Mouse (Mus musculus): ENCODE data around the gene Gm28710.

DNA sequence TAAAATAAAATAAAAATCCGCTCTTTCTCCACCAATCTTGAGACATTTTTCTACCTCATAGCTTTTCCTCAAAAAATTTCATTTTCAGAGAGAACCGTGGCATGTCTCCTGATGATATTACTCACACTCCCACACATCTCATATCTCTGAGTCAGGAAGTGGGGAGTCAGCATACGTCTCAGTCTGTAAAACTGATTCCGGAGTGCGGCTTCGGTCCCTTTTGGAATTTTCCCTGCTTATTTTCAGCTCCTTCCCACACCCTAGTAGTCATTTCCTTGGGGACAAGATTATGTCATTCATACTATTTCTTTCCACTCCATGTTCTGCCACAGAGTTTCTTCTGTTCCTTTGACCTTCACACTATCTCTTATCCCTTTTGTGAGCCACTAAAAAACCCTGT, 3.4 kb downstream of the Gm28710 start:
- no peak for TF ChIP-seq CTCF (IDR thresholded peaks at IDR 0.05; ENCODE audit: control insufficient read depth, insufficient read depth, insufficient read length)
- no peak for TF ChIP-seq CEBPB (IDR thresholded peaks at IDR 0.05; ENCODE audit: low read depth)
- TF ChIP-seq USF1 (IDR thresholded peaks at IDR 0.05; ENCODE audit: low read depth) = no peak
- TF ChIP-seq MYOG (IDR thresholded peaks at IDR 0.05; ENCODE audit: control insufficient read depth, extremely low read depth, insufficient read length) = no peak

Data from C2C12 (cell line).